Mouse (Mus musculus): ENCODE data around the gene Zbtb17. TPM values are rescaled to one million over a fixed set of nuclear protein-coding genes. Genes with fewer than 3 reads are reported as not detected.
A peak's percentile ranks its signal among the peaks of the same experiment; 100 is the strongest.

The Zbtb17 gene
- 10 to 100 TPM; 13.6 to 16.3 TPM for polyA plus RNA-seq (2017; shearing (Covaris generic))

DNA sequence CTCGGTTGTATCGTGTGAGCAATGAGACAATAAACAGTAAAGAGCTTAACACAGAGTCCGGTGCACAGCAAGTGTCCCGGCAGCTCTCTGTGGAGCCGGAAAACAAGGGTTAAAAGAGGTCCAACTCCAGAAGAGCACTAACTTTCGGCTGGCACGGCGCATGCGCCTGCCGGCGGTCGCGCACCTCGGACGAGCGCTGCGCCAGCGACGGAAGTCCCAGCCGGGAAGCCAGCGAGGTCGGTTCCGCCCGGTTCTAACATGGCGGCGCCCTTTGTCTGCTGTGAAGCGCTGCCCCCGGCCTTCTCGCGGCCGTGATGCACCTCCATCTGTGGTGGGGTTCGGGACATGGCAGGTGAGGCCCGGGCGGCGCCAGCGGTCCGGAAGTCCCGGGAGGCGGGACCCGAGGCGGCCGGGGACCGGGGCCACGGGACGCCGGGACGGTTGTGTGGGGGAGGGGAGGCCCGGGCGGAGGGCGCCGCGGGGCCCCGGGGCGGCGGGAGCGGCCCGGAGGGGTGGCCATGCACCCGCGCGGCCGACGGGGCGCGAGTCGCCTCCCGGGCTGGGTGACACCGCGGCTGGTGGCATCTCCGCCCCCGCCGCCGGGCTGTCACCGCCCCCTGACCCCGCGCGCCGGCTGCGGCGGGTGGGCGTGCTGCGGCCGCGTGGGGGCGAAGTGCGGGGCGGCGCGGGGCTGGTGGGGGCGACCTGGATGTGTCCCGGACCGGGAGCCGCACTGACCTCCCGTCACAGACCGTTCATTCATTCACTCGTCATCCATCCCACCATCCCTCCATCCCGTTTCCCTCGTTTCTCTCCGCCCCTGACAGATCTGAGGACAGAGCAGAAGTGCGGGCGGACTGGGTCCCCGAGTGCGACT is at the start of gene Zbtb17:
Gene Zbtb17, plus strand, starts transcription at position 204 of the 877 bp plus-strand sequence.
- peak; percentile 91 for ATAC-seq

DNA sequence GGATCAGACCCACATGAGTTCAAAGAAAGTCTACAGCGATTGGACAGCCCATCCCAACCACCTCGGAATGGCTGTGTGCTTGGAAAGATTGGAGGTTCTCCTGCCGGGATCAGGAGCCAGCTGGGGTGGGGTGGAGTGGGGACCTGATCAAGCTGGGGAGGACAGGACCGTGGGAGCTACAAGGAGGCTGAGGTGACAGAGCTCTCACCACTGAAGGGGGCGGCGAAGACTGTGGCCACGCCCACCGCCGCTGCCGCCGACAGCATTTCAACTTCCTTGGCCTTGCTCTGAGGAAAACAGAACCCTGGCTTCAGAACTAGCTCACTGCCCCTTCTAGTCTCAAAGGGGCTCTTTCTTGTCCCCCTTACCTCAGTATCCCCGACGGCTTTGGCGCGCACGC is 49.7 kb upstream of the Zbtb17 start:
- no peak for ATAC-seq

DNA sequence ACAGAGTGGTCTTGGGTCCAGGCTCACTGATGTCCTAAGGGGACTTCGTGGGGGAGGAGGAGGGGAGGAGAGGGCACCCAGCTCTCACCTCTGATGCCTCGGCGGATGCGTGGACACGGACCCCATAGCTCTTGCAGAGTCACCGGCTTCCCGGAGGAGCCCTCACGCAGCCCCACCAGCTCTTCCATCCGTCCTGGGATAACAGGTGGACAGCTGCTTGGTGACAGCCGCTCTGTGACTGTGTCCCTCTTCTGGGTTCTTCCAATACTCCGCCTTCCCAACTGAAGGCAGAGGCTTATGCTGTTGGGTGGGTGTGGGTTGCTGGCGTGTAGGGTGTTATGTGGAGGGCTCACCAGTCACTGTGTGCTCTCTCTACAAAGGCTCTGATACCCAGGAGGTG is 46.6 kb upstream of the Zbtb17 start:
- no peak for ATAC-seq

DNA sequence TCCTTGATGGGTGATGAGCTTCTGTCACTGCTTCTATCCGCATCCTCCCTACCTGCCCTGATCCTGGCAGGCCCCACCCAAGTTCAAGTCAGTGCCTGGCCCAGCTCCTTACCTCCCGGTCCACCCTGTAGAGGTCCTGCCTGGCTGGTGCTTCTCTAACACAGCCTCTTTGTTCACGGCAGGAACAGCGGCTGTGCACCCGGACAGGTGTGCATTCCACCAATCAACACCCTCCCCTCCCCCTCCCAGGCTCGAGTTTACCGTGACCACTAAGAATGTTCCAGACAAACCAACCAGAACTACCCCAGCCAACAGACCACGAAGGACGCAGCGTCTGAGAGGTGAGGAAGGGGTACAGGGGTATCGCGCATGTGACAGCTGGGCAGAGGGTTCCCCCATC is 45.9 kb upstream of the Zbtb17 start, which contains the start of gene Clcnka:
Gene Clcnka, minus strand, starts transcription at position 180 of the 400 bp plus-strand sequence.
- no peak for ATAC-seq

DNA sequence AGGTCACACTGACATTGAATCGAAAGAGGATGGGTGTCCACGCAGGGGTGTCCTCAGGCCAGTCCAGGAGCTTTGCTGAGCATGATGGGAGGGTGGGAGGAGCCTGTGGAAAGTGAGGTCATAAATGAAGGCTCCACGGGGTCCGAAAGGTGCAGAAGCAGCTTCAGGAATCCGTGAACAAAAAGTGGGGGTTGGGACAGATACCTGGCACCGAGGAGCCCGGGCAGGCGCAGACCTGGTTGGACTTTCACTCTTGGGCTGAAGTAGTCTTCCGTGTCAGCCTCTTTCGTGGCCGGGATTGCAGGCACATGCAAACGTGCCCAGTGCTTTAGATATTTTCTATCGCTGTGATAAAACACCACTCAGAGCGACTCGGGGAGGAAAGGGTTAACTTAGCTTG is 44.3 kb upstream of the Zbtb17 start:
- no peak for ATAC-seq

DNA sequence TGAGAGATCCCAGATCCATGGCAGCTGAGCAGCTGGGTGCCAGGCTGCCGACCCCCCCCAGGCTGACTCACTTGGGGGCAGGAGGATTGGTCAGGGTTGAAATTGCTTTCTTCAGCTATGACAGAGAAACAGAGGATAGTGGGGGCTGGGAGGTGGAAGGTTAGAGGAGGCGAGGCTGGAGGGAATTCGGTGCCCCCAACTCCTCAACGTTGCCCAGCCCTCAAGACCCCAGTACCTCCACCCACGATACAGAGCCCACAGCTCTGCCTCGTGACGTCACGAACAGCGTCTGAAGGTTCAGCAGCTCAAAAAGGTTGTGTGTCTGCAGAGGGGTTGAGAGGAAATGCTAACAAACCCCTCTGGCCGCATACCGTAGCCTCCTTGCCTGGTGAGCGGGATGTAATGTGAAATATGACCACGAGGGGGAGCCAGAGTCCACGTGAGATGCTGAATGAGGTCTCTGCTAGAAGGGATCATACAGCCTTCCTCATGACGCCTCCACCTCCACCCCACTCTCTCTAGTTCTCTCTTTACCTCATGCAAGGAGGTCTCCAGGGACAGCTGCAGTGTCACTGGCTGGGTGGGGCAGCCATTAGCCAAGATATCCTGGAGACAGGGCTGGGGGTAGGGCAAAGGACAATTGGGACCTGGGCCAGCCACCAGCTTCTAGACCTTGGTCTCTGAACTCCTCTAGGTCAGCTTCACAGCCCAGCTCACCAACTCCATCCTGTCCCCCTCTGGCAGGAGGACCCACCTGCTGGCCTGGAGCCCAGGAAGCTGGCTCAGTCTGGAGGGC is 39.7 kb upstream of the Zbtb17 start:
- ATAC-seq: peak; percentile 75

DNA sequence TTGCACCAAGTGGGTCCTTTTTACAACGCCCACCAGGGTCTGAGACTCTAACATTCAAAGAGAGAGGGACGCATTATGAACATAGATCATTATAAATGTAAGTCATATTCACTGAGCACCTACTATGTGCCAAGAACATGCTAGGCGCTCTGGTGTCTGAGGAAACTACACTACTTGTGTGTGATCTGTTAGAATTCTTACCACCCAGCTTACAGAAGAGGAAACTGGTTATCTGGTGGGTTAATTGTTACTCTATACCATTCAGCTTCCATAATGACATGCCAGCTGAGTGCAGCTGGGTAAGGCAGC is 39.2 kb upstream of the Zbtb17 start:
- no peak for ATAC-seq

DNA sequence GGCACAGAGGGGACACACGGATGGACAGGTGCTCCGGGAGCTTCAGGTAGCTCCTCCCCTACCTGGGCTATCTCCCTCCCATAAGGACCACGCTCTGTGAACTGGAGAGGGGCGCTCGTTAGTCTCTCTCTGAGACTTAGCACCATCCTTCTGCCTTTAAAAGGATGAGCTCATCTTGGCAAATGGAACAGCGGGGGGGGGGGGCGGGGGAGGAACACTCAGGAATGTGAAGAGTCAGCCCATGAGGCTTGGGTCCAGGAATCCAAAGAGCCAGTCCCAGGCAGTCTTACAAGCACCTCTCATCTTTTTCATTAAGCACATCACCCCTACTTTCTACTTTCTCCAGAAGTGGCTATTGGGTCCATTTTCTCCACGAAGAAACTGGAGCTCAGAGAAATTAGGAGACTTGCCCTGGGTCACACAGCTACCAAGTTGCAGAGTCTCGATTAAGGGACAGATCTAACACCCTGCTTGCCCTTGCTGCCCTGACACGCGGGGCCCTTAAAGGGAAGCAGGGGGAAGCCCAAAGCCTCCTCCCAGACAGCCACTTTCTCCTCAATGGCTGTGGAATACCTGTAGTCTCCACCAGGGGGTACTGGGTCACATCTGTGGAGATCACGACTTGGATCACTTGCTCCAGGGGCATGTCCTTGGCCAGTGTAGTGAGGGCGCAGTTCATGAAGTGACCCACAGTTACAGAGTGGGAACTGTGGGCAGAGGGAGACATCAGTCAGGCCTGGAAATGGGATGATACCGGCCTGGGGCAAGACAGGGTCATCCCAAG is 37.7 kb upstream of the Zbtb17 start:
- no peak for ATAC-seq

DNA sequence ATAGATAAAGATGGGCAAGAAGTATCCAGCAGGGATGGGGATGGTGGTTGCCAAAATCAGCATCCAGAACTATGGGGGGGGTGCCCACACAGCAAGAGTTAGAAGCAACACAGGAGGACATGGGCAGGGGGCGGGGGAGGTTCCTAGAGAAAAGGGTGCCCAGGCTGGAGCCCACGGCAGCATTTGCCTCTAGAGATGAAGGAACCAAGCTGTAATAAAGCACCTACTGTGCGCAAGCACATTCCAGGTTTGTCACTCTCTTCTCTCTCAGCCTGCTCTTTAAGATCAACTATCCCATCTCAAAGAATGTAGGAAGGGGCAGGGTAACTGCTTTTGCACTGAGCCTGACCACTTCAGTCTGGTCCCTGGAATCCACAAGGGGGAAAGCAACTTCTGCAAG is 35.9 kb upstream of the Zbtb17 start:
- no peak for ATAC-seq

DNA sequence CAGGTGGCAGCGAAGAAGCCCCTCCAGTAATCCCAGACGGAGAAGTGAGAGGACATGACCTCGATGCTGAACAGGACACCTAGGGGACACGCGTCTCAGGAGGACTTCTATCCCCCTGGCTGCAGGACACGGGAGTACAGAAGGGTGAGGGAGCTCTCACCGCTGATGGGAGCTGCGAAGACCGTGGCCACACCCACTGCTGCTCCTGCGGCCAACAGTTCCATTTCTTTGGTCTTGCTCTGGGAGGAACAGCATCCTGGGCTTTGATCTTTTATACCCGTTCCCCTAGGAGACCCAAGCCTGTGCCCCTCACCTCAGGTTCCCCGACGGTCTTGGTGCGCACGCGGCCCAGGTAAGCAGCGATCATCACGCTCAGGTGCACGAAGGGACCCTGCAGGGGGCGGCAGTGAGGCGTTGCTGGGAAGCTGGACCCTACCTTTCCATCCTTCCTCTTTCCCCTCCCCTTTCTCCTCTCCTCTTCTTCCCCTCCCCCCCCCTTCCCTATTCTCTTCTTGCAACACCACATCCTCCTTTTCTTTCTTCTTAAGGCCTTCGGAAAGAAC is 32.9 kb upstream of the Zbtb17 start:
- no peak for ATAC-seq

DNA sequence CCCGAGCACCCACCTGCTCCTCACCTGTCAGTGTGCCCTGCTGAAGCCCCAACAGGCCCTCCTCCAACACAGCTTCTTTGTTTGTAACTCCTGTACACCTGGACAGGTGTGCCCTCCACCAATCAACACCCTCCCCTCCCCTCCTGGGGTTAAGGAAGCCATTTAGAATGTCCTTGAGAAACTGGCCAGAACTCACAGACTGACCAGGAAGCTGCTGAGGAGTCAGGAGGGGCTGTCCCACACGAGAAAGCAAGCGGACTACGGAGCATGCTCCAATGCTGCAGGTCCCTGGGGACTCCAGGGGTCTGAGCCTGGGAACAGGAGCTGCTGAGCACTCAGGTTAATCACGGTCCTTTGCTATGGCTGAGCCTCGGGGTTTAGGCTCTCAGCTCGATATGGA is 28.5 kb upstream of the Zbtb17 start, which contains the start of gene Clcnkb:
Gene Clcnkb, minus strand, starts transcription at position 91 of the 400 bp plus-strand sequence.
- ATAC-seq: no peak

DNA sequence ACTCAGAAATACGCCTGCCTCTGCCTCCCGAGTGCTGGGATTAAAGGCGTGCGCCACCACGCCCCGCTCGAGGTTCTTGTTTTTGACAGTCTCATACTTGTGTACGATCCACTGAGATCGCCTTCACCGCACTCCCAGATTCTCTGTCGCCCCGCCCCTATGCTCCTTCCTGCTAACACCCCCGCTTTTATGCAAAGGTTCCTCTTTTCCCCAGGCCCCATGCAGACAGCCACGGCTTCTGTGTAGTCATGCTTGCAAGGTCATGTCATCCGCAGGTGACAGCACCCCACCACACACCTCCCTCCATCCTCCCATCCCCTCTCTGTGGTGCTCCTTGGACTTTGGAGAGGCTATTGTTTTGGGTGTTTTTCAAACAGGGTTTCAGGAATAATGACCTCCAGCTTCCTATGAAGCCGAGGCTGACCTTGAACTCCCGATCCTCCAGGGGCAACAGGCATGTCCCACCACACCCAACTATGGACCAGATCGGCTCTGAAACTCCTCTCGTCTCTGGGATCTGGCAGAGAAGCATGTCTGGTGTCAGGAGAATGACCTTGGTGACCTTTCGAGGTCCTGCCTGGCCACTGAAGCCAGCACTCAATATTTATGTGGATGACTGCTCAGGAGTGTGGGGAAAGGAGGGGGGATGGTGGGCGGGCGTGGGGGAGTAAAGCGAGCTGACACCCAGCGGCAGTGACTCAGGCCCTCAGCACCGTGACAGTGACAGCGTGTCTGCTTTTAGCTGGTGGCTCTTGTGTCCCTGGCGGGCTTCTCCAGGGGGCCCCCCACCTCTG is 24.9 kb upstream of the Zbtb17 start:
- ATAC-seq: peak; percentile 66

DNA sequence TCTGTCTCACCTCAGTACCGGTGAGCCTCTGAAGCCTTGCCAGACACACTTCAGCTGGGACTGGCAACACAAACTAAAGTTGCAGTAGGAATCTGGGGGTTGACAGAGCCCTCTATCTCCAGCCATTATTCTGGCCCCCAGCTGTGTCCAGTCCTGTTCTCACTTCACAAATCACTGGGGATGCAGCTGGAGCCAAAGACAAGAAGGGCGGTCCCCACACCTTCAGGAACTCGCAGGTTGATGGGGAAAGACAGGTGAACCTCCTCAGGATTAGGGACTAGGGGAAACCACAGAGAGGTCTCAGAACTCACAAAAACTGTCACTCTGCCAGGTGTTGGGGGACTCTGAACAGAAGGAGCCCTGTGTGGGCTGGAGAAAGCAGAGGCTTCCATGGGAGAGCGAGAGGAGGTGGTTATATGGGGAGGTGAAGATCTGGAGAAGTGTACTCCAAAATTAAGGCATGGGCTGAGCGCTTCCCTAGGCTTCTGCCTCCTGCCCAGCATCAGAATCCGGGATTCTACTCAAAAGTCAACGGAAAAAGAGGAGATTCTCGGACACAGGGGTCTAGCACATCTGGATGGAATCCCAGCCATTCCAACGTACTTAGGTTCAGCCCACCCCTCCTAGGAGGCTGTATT is 24.1 kb upstream of the Zbtb17 start, which contains the start of gene Hspb7:
Gene Hspb7, plus strand, starts transcription at position 588 of the 638 bp plus-strand sequence.
- ATAC-seq: no peak

DNA sequence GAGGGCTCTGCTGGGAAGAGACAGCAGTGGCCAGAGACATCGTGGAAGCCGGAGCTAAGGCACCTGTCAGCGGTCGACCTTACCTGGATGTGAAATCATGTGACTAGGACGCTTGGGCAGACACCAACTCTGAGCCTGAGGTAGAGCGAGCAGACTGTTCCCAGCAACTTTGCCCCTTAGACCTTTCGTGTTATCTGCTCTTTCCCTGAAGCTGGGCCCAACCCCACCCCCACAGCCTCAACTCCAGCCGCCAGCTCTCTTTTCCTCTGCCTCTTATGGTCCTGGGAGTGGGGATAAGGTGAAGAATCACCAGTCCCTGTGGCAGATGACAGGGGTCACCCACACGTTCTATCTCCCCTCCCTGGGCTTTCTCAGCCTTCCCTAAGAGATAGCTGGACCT is 23.6 kb upstream of the Zbtb17 start:
- no peak for ATAC-seq

DNA sequence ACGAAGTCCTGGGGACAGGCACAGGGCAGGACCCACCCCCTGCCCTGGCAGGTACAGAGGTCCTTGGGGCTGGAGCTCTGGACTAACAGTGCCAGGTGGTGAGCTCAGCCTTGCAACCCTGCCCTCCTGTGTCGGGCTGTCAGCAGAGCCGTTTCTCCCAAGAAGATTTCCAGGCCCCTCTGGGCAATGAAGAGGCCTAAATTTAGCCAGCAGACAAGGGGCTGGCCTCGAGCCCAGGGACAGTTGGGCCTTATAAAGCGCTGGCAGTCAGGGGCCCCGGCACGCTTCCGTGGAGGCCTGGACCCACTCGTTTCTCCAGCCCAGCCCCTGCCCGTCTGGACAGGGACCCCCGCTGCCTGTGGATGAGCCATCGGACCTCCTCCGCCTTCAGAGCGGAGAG is 23.0 kb upstream of the Zbtb17 start:
- no peak for ATAC-seq

DNA sequence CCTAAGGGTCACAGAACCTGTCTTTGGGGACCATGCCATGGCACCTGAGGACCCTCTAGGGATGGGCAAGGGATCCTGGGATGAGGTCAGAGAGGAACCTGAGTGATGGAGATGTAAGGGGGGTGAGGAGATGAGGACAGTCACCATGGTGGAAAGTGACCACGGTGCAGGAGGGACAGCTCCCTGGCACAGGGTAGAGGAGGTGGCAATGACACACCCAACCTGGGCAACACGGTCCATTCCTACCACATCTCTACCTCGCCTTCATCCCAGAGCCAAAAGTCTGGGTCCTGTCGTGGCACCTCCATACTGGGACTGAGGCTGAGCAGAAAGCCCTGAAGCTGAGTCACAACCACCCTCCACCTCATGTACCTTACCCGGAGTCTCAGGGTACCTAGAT is 21.6 kb upstream of the Zbtb17 start:
- no peak for ATAC-seq

DNA sequence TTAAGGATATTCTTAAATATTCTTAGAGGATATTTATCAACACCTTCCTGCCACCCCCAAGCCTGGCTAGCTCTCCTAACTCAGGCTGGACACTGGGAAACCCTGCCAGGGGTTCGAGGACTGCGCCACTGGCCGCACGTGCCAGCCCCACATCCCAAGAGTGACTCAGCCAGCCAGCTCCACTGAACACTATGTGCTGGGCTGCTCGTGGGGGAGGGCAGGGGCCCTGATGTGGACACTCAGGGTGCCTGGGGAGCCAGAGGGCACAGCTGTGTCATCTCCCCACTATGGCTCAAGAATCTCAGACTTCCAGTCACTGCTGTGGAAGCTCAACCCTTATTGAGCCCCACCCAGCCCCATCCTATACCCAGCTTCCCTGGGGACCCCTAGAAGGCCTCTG is 21.2 kb upstream of the Zbtb17 start:
- no peak for ATAC-seq

DNA sequence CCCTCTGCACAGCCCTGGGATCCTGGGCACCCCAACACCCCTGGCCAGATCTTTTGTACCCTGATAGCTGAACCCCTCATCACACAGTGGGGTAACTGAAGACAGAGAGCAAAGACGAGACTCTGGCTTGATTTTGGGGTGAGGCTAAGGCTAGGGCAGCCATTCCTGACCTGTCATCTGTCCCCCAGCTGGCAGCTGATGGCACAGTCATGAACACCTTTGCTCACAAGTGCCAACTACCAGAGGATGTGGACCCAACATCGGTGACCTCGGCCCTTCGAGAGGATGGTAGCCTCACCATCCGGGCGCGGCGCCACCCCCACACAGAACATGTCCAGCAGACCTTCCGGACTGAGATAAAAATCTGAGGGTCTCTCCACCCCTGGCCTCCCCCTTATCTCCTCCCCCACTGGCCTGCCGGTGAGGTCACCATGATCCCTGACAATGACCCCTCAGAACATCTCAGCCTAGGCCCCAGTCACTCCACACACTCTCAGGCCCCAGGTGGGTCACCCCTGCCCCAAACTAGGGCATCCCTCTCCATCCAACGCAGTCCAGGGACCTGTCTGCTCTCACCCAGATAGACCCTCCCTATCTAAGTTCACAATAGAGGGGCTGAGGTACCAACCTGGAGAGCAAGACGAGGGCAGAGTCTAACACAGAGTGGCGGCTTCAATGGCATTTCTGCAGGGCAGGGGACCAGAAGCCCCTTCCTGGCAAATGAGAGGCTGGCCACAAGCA is 20.6 kb upstream of the Zbtb17 start:
- no peak for ATAC-seq

DNA sequence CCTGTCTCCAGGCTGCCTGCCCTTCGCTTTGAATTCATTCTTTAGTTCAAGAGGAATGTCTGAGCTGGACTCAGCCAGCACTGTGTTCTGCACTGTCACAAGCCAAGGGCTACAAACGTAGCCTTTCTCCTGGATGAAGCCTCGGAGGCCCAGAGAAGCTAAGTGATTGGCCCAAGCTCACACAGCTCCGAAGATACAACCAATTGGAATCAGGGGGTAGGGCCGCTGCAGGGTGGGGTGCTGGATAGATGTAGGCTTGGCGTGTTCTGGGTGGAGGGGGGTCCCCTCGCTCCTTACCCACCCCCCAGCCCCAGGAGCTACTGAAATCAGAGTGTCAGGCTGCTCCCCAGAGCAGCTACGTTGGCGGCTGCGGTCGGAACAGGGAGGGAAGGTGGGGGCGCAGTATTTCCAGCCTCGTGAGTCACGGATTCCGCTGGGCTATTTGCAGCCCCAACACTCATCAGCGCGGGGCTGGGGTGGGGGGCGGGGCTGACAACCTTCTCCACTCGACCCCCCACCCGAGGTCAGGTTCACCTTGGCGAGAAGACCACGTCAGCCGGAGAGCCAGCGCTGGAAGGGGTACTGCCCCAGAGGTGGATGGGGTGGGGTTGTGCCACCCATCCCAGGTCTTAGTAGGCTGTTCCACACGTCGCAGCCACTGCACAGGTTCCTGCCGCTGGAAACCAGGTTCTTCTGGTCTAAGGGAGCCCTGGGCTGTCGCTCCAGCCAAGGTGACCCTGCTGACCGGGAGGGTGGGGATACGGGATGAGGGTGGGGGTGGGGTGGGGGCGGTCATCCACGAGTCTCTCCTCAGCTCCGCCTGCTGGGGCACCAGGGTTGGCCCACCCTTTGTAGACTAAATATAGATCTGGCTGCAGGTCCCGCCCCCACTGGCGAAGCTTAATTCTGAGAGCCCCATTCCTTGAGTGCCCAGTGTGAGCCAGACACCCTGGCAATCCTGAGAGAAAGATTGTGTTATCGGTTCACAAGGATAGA is 18.7 kb upstream of the Zbtb17 start:
- peak; percentile 85 for ATAC-seq
